8 mouse cellular contexts compared by ENCODE assay signal in the genomic region with DNA sequence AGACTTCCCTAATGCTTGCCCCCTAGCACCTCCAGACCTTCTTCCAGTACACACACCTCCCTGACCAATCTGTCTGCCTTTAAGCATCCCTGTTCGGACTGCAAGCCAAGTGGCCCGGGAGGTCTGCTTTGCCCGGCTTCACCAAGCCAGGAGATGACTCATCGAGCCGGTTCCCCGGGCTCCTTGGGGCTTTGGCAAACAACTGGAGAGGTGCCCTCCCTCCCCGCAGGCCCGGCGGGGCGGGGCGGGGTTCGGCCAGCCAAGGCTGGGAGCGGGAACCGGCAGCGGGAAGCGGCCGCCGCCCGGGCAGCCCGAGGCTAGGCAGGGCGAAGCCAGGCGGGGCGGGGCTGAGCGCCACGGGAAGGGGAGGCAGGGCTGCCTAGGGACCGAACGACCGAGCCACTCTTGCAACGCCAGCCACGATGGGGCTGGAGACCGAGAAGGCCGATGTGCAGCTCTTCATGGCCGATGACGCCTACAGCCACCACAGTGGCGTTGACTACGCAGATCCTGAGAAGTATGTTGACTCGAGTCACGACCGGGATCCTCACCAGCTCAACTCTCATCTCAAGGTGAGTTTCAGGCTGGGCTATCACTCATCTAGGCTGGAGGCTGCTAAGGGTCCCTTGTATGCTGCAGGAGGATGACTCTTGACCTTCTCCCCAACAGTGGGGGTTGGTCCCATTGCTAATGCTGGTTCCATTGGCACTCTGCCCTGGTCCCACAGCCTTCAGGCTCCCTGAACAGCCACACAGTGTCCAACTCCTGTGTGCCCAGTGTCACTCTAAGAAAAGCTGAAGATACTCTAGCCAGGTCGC. TPM values are rescaled to one million over a fixed set of nuclear protein-coding genes. Genes with fewer than 3 reads are reported as not detected.
A peak's percentile ranks its signal among the peaks of the same experiment; 100 is the strongest.
DNase-seq lines count a peak whose midpoint lies in the region; ATAC-seq and TF ChIP-seq lines count a peak whose summit lies in the region.

Cav2 (plus strand) TSS at position 247 of the 818 bp plus-strand sequence.

- peak within 1 kb of the TSS; percentile 91 for H3K27ac ChIP-seq in gastrocnemius, adult 2 months
- H3K27ac ChIP-seq in hindbrain, embryonic 15.5 days (replicated peaks) = peak within 1 kb of the TSS; percentile 25; the same call in 1 of the 2 replicates

- ATAC-seq in activated CD4-positive, CD25-positive, alpha-beta regulatory T cell, adult 4 months = peak; percentile 56
- peak; percentile 92 for ATAC-seq in hindbrain, embryonic 15.5 days (ENCODE audit: low FRiP score, low read depth)

- intact Hi-C loops in gastrocnemius, adult 2 months (cut with DNase I) = loop anchor here (2.0 kb wide), 2 partner anchors 26 to 110 kb away; partner anchors contain the start of gene Cav1

- H3K27me3 ChIP-seq in hindbrain, embryonic 15.5 days = peaks cover 9% of the 10 kb centered on the region; the same call in 1 of the 2 replicates

- peak; percentile 22 to 30 for DNase-seq in cerebellum, postnatal 4 days (ENCODE audit: low spot score in 2 of 2)
- DNase-seq in gastrocnemius, adult 2 months = peak; percentile 93
- DNase-seq in left cerebral cortex, adult 18-20 months (ENCODE audit: low spot score in 2 of 2) = peak; percentile 59 to 66
- peak; percentile 96 for DNase-seq in lung, postnatal 36 days
- peak; percentile 2 for DNase-seq in retina, adult 2 months (ENCODE audit: low read depth, low spot score)
- peak; percentile 92 for DNase-seq in urinary bladder, adult 2 months (ENCODE audit: low spot score)

- no peaks in the 10 kb centered on the region for H3K36me3 ChIP-seq in hindbrain, embryonic 15.5 days

- peak within 1 kb of the TSS; percentile 44 for H3K9ac ChIP-seq in hindbrain, embryonic 15.5 days

- peak within 1 kb of the TSS; percentile 74 for H3K4me2 ChIP-seq in hindbrain, embryonic 15.5 days

- 1% methylated on average over 29 of the region's 40 CpGs for WGBS in hindbrain, embryonic 15.5 days

- no peaks in the 10 kb centered on the region for H3K9me3 ChIP-seq in hindbrain, embryonic 15.5 days

- H3K4me1 ChIP-seq in hindbrain, embryonic 15.5 days (replicated peaks) = peaks cover 15% of the 10 kb centered on the region

- no peak for TF ChIP-seq CTCF in gastrocnemius, adult 2 months (IDR thresholded peaks at IDR 0.05)

- peak within 1 kb of the TSS; percentile 87 for H3K4me3 ChIP-seq in gastrocnemius, adult 2 months
- peak within 1 kb of the TSS; percentile 46 for H3K4me3 ChIP-seq in hindbrain, embryonic 15.5 days

RNA-seq across cellular contexts. Expression of gene Cav2, which starts in this region (rescaled TPM):
- 1 to 10 TPM in 1 of 2 experiments, under 1 TPM in 1; 0.94 to 1.9 TPM for polyA plus RNA-seq in activated CD4-positive, CD25-positive, alpha-beta regulatory T cell, adult 4 months (2017; shearing (Covaris generic))
- 10 to 100 TPM; 13.8 to 24.2 TPM for total RNA-seq in gastrocnemius, adult 2 months (2021)
- 17.0 and 18.5 TPM in 2 replicates for polyA plus RNA-seq in hindbrain, embryonic 15.5 days (2015; fragmentation: Nextera tagmentation; extraction: Ambion mirVana)
- 10 to 100 TPM; 32.2 to 36.7 TPM for total RNA-seq in left cerebral cortex, adult 18-20 months (2021)
- polyA plus RNA-seq in urinary bladder, adult 2 months (2012; rRNA removed) = 64.5 and 79.9 TPM in 2 replicates

Comparison
In these comparisons a context has a peak if more than half of its experiments do, and no peak if none do; other contexts are left out.
1. Peak in every context shown above with its lines: DNase-seq, ATAC-seq, H3K4me3 ChIP-seq and H3K27ac ChIP-seq.
2. DNase-seq: peak in every context shown above with its lines; median percentile 96 in lung, postnatal 36 days; 93 in gastrocnemius, adult 2 months; 92 in urinary bladder, adult 2 months; 62 in left cerebral cortex, adult 18-20 months; 26 in cerebellum, postnatal 4 days; 2 in retina, adult 2 months.